Mouse (Mus musculus): ENCODE data around the gene AL731706.2.

DNA sequence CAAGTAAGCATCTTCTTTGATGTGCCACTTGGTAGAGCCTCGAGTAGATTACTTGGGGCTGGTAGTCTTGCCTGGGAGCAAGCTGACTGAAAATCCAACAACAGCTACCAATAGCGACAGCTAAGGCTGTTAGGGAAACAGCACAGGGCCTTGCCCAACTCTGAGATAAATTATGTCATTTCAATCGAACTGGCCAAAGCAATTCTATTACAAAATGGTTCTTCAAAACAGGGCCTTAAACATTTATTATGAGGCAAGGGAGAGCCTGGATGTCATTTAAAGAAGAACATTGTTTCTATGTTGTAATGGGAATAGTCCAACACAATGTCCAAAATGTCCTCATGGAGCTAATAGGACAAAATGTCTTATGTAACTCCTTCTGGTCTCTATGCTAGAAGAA is 35.1 kb downstream of the AL731706.2 start:
- TF ChIP-seq CTCF (IDR thresholded peaks at IDR 0.05; ENCODE audit: borderline replicate concordance, insufficient read depth, low read depth, low read length) (no peak), POLR2A (IDR thresholded peaks at IDR 0.05; ENCODE audit: borderline replicate concordance, insufficient read depth, low read length) (no peak)

Measured in cerebellum, adult 2 months (tissue).